Mouse (Mus musculus) liver, embryonic 14.5 days (tissue): ENCODE measurements around the gene Dnm3. TPM values are rescaled to one million over a fixed set of nuclear protein-coding genes. Genes with fewer than 3 reads are reported as not detected.

ENCODE experiments used
- ATAC-seq: fragments of 200-750 bp; cut with Nextera tagmentation; 2 replicates; pipeline ENCODE4 v1.8.0; 2017; ENCODE audit warnings: moderate number of reproducible peaks, mild to moderate bottlenecking, moderate library complexity; ENCODE audit not compliant: insufficient read depth
- DNase-seq, 3 experiments: peaks; one replicate each; pipeline ENCODE4 v3.0.0-alpha.2; 2012 to 2013; ENCODE audit warnings: low read depth in 3 of 3, low spot score in 3 of 3
- H3K27ac ChIP-seq: fragments of 300-500 bp; sonication (generic); 2 replicates; pipeline ENCODE4 v1.5.1; 2014; ENCODE audit warnings: moderate library complexity, mild to moderate bottlenecking, control low read depth, inconsistent platforms
- H3K27me3 ChIP-seq: fragments of 300-500 bp; sonication (generic); 2 replicates; pipeline ENCODE4 v1.6.1; 2014; ENCODE audit warnings: mild to moderate bottlenecking, low read length, moderate library complexity; ENCODE audit not compliant: control insufficient read depth, insufficient read depth
- H3K36me3 ChIP-seq: fragments of 300-500 bp; sonication (generic); replicated peaks from 2 replicates; pipeline ENCODE4 v1.6.1; 2014; ENCODE audit warnings: low read depth; ENCODE audit not compliant: control insufficient read depth, insufficient read depth
- H3K4me1 ChIP-seq, 2 experiments: fragments of 200-500 bp in 1 of 2; fragments of 300-500 bp in 1 of 2; sonication (generic) in 1 of 2; replicated peaks; 2 replicates each; pipeline ENCODE4 v1.6.1; 2012 to 2014; ENCODE audit warnings: antibody characterized with exemption in 1 of 2, inconsistent platforms in 1 of 2, low read length in 1 of 2; ENCODE audit not compliant: control insufficient read depth in 2 of 2, insufficient read depth in 2 of 2
- H3K4me2 ChIP-seq: fragments of 300-500 bp; sonication (generic); 2 replicates; pipeline ENCODE4 v1.6.1; 2014; ENCODE audit warnings: low read depth, mild to moderate bottlenecking, control low read depth, moderate library complexity
- H3K4me3 ChIP-seq, 2 experiments: fragments of 200-500 bp in 1 of 2; fragments of 300-500 bp in 1 of 2; sonication (generic) in 1 of 2; 2 replicates each; pipeline ENCODE4 v1.5.1; 2012 to 2014; ENCODE audit warnings: low read depth in 2 of 2, low read length in 2 of 2, mild to moderate bottlenecking in 2 of 2, control low read depth in 1 of 2, inconsistent platforms in 1 of 2, moderate library complexity in 1 of 2; ENCODE audit not compliant: insufficient read depth in 1 of 2
- H3K9ac ChIP-seq: fragments of 300-500 bp; sonication (generic); replicated peaks from 2 replicates; pipeline ENCODE4 v1.6.1; 2014; ENCODE audit warnings: mild to moderate bottlenecking, control low read depth, moderate library complexity
- H3K9me3 ChIP-seq: fragments of 300-500 bp; sonication (generic); 2 replicates; pipeline ENCODE4 v1.6.1; 2016; ENCODE audit warnings: low read length, mixed read lengths; ENCODE audit not compliant: control insufficient read depth
- CTCF ChIP-seq: IDR thresholded peaks from 2 replicates; pipeline ENCODE4 v1.5.1; 2016; ENCODE audit warnings: antibody characterized with exemption, low read depth, control low read depth
- EP300 ChIP-seq: IDR thresholded peaks from 2 replicates; pipeline ENCODE4 v1.6.1; 2016; ENCODE audit warnings: antibody characterized with exemption, low read depth
- WGBS: fragments of 180-500 bp; shearing (Covaris S2); extraction: QIAGEN DNeasy Blood & Tissue Kit; methylation state at CpG from one replicate; pipeline ENCODE4 v1.1.7; 2014; ENCODE audit not compliant: insufficient replicate concordance; 5-methylcytosine and 5-hydroxymethylcytosine counted together
- polyA plus RNA-seq, 2 experiments: library from polyadenylated mRNA; depleted of rRNA in 1 of 2; stranded (reverse) in 1 of 2; unstranded in 1 of 2; fragments of >200 nt; fragmentation: Nextera tagmentation in 1 of 2; extraction: Ambion mirVana in 1 of 2; gene quantifications; 2 replicates each; pipeline versions ENCODE4 v1.2.1 to v1.2.3; 2012 to 2014

The Dnm3 gene
- polyA plus RNA-seq, 2 experiments: 0.61 to 0.96 TPM

DNA sequence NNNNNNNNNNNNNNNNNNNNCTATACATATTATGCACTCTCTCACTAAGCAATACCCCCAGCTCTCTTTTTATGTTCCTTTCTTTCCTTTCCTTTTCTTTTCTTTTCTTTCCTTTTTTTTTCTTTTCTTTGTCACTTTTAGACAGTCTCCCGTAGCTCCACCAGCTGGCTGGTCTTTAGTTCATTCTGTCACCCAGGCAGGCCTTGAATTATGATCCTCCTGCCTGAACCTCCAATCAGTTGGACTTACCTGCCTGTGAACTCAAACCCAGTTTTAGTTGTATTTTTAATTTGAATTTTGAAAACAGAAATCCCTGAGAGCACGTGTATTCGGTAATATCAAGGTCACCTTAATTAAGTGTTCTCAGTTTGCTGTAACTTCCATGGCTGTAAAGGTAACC, 141.6 kb downstream of the Dnm3 start:
- DNase-seq (no peak), ATAC-seq (no peak)
- Histone ChIP-seq H3K9ac (no peak overlapping the region), H3K27ac (no peak overlapping the region), H3K27me3 (no peaks in the 10 kb centered on the region), H3K9me3 (no peaks in the 10 kb centered on the region), H3K4me2 (no peak overlapping the region), H3K36me3 (no peaks in the 10 kb centered on the region), H3K4me3 (no peak overlapping the region), H3K4me1 (no peaks in the 10 kb centered on the region)
- TF ChIP-seq EP300 (no peak), CTCF (no peak)
- 66% methylated on average over 3 of the region's 3 CpGs for WGBS

DNA sequence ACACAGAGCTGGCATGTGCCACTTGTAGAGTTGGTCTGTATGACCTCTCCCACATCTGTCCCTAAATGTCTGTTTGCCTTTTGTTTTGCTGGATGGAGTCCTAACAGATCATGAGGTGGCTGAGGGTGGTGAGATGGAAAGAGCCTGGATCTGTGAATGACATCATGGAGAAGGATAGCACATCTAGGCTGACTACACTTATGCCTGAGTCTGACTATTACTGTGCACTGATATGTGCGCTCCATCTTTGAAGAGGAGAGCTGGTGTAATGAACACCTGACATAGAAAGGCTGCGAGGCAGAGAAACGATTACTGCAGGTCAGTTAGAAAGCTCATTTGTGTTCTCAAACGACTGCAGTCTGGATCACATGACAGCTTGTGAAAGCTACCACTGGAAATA, 149.2 kb downstream of the Dnm3 start:
- Histone ChIP-seq H3K4me1 (no peaks in the 10 kb centered on the region), H3K9me3 (no peaks in the 10 kb centered on the region), H3K36me3 (no peaks in the 10 kb centered on the region), H3K9ac (no peak overlapping the region), H3K27me3 (no peaks in the 10 kb centered on the region), H3K4me2 (no peak overlapping the region), H3K27ac (no peak overlapping the region), H3K4me3 (no peak overlapping the region)
- DNase-seq (no peak), ATAC-seq (no peak)
- TF ChIP-seq EP300 (no peak), CTCF (no peak)
- 60% methylated on average over 4 of the region's 4 CpGs for WGBS

GRCm38 (mm10) chr1:162327631-162328030, 150.2 kb downstream of the Dnm3 start:
- H3K27ac ChIP-seq: no peak overlapping the region
- H3K4me1 ChIP-seq: no peaks in the 10 kb centered on the region
- H3K27me3 ChIP-seq: no peaks in the 10 kb centered on the region
- no peaks in the 10 kb centered on the region for H3K36me3 ChIP-seq
- H3K4me3 ChIP-seq: no peak overlapping the region
- no peak overlapping the region for H3K4me2 ChIP-seq
- DNase-seq (no peak), ATAC-seq (no peak)
- H3K9me3 ChIP-seq: no peaks in the 10 kb centered on the region
- 43% methylated on average over 2 of the region's 2 CpGs for WGBS
- no peak for TF ChIP-seq EP300
- TF ChIP-seq CTCF: no peak
- no peak overlapping the region for H3K9ac ChIP-seq

- H3K27me3 ChIP-seq: no peaks in the 10 kb centered on the region
- no peak overlapping the region for H3K4me3 ChIP-seq
- no peaks in the 10 kb centered on the region for H3K9me3 ChIP-seq
- H3K4me2 ChIP-seq: no peak overlapping the region
- ATAC-seq (no peak), DNase-seq (no peak)
- 59% methylated on average over 4 of the region's 4 CpGs for WGBS
- H3K9ac ChIP-seq: no peak overlapping the region
- no peaks in the 10 kb centered on the region for H3K36me3 ChIP-seq
- no peak overlapping the region for H3K27ac ChIP-seq
- TF ChIP-seq CTCF: no peak
- no peak for TF ChIP-seq EP300
- H3K4me1 ChIP-seq: no peaks in the 10 kb centered on the region
Measured at GRCm38 (mm10) chr1:162324412-162324811, 153.4 kb downstream of the Dnm3 start.

DNA sequence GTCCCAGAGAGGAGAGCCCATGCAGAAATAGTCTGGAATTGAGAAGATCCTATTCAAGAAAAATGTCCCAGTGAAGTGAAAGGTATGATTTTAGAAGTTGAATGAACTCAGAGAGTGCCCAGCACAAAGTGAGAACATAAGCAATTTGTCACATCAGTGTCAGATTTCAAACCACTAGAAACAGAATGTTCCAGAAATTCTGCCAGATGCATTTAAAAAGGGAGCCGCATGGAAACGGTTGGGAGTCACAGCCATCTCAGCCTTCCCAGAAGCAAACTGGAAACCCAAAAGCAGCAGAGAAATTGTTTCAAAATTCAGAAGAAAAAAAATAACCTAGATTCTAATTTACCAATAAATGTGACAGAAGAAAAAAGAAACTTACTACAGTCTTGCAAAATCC, 154.7 kb downstream of the Dnm3 start:
- H3K9ac ChIP-seq: no peak overlapping the region
- no peaks in the 10 kb centered on the region for H3K4me1 ChIP-seq
- H3K36me3 ChIP-seq: no peaks in the 10 kb centered on the region
- ATAC-seq: no peak
- H3K27me3 ChIP-seq: no peaks in the 10 kb centered on the region
- WGBS: 54% methylated on average over 2 of the region's 2 CpGs
- H3K9me3 ChIP-seq: no peaks in the 10 kb centered on the region
- no peak for DNase-seq
- no peak overlapping the region for H3K27ac ChIP-seq
- H3K4me3 ChIP-seq: no peak overlapping the region
- no peak overlapping the region for H3K4me2 ChIP-seq
- no peak for TF ChIP-seq CTCF
- no peak for TF ChIP-seq EP300
